Mouse (Mus musculus) CH12.LX (cell line): ENCODE data around the gene Osbpl11. TPM values are rescaled to one million over a fixed set of nuclear protein-coding genes. Genes with fewer than 3 reads are reported as not detected.
A peak's percentile ranks its signal among the peaks of the same experiment; 100 is the strongest.
"Not testable (repeated sequence)": the region's sequence is repeated elsewhere in the genome, so short reads cannot be mapped to it uniquely, and the experiment has no call there.

Experiments
- DNase-seq: peaks from one replicate; pipeline ENCODE4 v3.0.0-alpha.2; 2013; ENCODE audit errors: extremely low read depth
- H3K27ac ChIP-seq: 2 replicates; pipeline ENCODE4 v1.5.1; 2012; ENCODE audit warnings: low read depth, mild to moderate bottlenecking, control low read depth, moderate library complexity; ENCODE audit not compliant: insufficient read depth
- H3K27me3 ChIP-seq: replicated peaks from 2 replicates; pipeline ENCODE3; 2012; ENCODE audit warnings: inconsistent platforms
- H3K36me3 ChIP-seq, 2 experiments: replicated peaks in 1 of 2; 2 replicates each; pipeline versions ENCODE3 to v1.6.1; 2012; ENCODE audit warnings: inconsistent platforms in 1 of 2, low read length in 1 of 2, mild to moderate bottlenecking in 1 of 2, mixed read lengths in 1 of 2, moderate library complexity in 1 of 2; ENCODE audit not compliant: control insufficient read depth in 1 of 2, insufficient read depth in 1 of 2
- H3K4me1 ChIP-seq, 2 experiments: 2 replicates each; pipeline ENCODE4 v1.6.1; 2012; ENCODE audit warnings: inconsistent platforms in 1 of 2, moderate library complexity in 1 of 2; ENCODE audit not compliant: insufficient read depth in 2 of 2, control insufficient read depth in 1 of 2
- H3K4me2 ChIP-seq: 2 replicates; pipeline ENCODE4 v1.6.1; 2012; ENCODE audit warnings: low read depth, mild to moderate bottlenecking, control low read depth; ENCODE audit not compliant: poor library complexity, insufficient read depth, severe bottlenecking
- H3K4me3 ChIP-seq, 3 experiments: fragments of 150-350 bp in 1 of 3; sonication (generic) in 1 of 3; replicated peaks in 1 of 3; 2 replicates each; pipeline versions ENCODE3 to v1.5.1; 2011 to 2012; ENCODE audit warnings: low read depth in 2 of 3, low read length in 2 of 3, mild to moderate bottlenecking in 2 of 3, moderate library complexity in 2 of 3, control low read depth in 1 of 3, improper control_type of control experiment in 1 of 3, inconsistent platforms in 1 of 3, mixed read lengths in 1 of 3; ENCODE audit not compliant: poor library complexity in 1 of 3
- H3K79me2 ChIP-seq: replicated peaks from 2 replicates; pipeline ENCODE4 v1.6.1; 2012; ENCODE audit warnings: mild to moderate bottlenecking, moderate library complexity; ENCODE audit not compliant: control insufficient read depth, poor library complexity, insufficient read depth, severe bottlenecking; ENCODE audit errors: extremely low read depth
- H3K9ac ChIP-seq: 2 replicates; pipeline ENCODE4 v1.6.1; 2012; ENCODE audit warnings: low read depth, mild to moderate bottlenecking, control low read depth, moderate library complexity; ENCODE audit not compliant: insufficient read depth
- H3K9me3 ChIP-seq: replicated peaks from 2 replicates; pipeline ENCODE3; 2012; ENCODE audit warnings: low read length, inconsistent platforms, mixed read lengths
- E2F4 ChIP-seq: IDR thresholded peaks from 2 replicates; pipeline ENCODE4 v1.6.1; 2011; ENCODE audit warnings: low read depth, low read length, improper control_type of control experiment; ENCODE audit not compliant: insufficient replicate concordance
- ELF1 ChIP-seq: IDR thresholded peaks from 2 replicates; pipeline ENCODE4 v1.6.1; 2014; ENCODE audit warnings: low read depth, mild to moderate bottlenecking, inconsistent platforms, low read length, improper control_type of control experiment
- EP300 ChIP-seq: IDR thresholded peaks from 2 replicates; pipeline ENCODE4 v1.6.1; 2011; ENCODE audit warnings: low read length, improper control_type of control experiment
- ETS1 ChIP-seq: conservative IDR thresholded peaks from 2 replicates; pipeline ENCODE4 v1.6.1; 2012; ENCODE audit warnings: low read depth, mild to moderate bottlenecking, inconsistent platforms, low read length, improper control_type of control experiment, moderate library complexity
- HCFC1 ChIP-seq: IDR thresholded peaks from 2 replicates; pipeline ENCODE4 v1.6.1; 2012; ENCODE audit warnings: low read depth, mild to moderate bottlenecking, inconsistent platforms, low read length, improper control_type of control experiment
- MAFK ChIP-seq: IDR thresholded peaks from 2 replicates; pipeline ENCODE4 v1.6.1; 2011; ENCODE audit warnings: low read length, improper control_type of control experiment; ENCODE audit not compliant: insufficient replicate concordance
- MAX ChIP-seq: IDR thresholded peaks from 2 replicates; pipeline ENCODE4 v1.6.1; 2011; ENCODE audit warnings: low read length, improper control_type of control experiment
- MEF2A ChIP-seq: IDR thresholded peaks from 2 replicates; pipeline ENCODE4 v1.6.1; 2014; ENCODE audit warnings: low read depth, mild to moderate bottlenecking, inconsistent platforms, low read length, improper control_type of control experiment, borderline replicate concordance
- NRF1 ChIP-seq: IDR thresholded peaks from 2 replicates; pipeline ENCODE4 v1.6.1; 2014; ENCODE audit warnings: low read depth, mild to moderate bottlenecking, inconsistent platforms, low read length, improper control_type of control experiment, moderate library complexity
- RAD21 ChIP-seq: IDR thresholded peaks from 2 replicates; pipeline ENCODE4 v1.6.1; 2011; ENCODE audit warnings: low read depth, mild to moderate bottlenecking, low read length, improper control_type of control experiment, moderate library complexity
- USF1 ChIP-seq: IDR thresholded peaks from 2 replicates; pipeline ENCODE4 v1.6.1; 2014; ENCODE audit warnings: low read depth, mild to moderate bottlenecking, inconsistent platforms, low read length, improper control_type of control experiment
- ZNF384 ChIP-seq: IDR thresholded peaks from 2 replicates; pipeline ENCODE4 v1.6.1; 2012; ENCODE audit warnings: low read depth, low read length, improper control_type of control experiment, inconsistent platforms
- dilution Hi-C: fragments of 300-500 bp; cut with MboI; formaldehyde crosslinking; loops from 2 replicates; pipeline ENCODE4 v1.14.3; 2020; ENCODE audit warnings: low sequenced_read_pairs; ENCODE audit not compliant: extremely low pct_unique_long_range_greater_than_20kb, extremely low pct_ligation_motif_present
- in situ Hi-C: fragments of 300-500 bp; cut with MboI; formaldehyde crosslinking; loops from 3 replicates; pipeline ENCODE4 v1.14.3; 2019; ENCODE audit warnings: low sequenced_read_pairs, low pct_ligation_motif_present, low pct_unique_long_range_greater_than_20kb, mixed read lengths
- polyA plus RNA-seq: library from polyadenylated mRNA; unstranded; fragments of >175 nt; gene quantifications from 2 replicates; pipeline ENCODE4 v1.2.1, GENCODE M21; 2012; ENCODE audit warnings: low read depth; ENCODE audit not compliant: insufficient read length
- total RNA-seq, 2 experiments: library from RNA; depleted of rRNA; stranded (reverse); fragments of 300-350 nt in 1 of 2; fragments of >200 nt in 1 of 2; gene quantifications; 2 replicates each; pipeline ENCODE4 v1.2.3; 2012 to 2014

The Osbpl11 gene
- total and polyA plus RNA-seq, 3 experiments, result 10.8 to 12.9 (median 11.4) TPM

- Histone ChIP-seq H3K79me2 (no peaks in the 10 kb centered on the region), H3K4me2 (no peak overlapping the region), H3K9me3 (peaks cover 9% of the 10 kb centered on the region), H3K9ac (no peak overlapping the region), H3K4me1 (peaks cover 1 to 18% of the 10 kb centered on the region in 2 experiments), H3K4me3 (no peak overlapping the region), H3K36me3 (no peaks in the 10 kb centered on the region), H3K27me3 (no peaks in the 10 kb centered on the region), H3K27ac (no peak overlapping the region)
- no peak for DNase-seq
- no peak for TF ChIP-seq MAX
- TF ChIP-seq MEF2A, result no peak
- in situ Hi-C loops (no loop called here), dilution Hi-C loops (no loop called here)
These were observed 11.7 kb upstream of the Osbpl11 start for GRCm38 (mm10) chr16:33173151-33173550.

DNA sequence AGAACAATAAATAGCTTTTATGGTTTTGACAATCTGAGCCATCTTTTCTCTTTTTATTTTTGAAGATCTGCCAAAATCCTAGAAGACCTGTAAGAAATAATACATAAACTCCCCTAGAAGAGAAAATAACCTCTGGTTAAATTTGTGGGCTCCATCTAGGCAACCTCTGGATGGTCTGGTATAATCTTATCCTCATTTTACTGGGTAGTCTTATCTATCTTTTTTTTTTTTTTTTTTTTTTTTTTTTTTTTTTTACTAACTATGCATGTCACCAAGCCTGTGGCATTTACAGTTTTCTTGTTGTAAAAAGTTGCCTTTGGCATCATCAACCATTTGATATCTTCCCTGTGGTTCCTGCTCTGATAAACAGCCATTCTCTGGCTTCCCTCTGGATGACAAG lies 10.2 kb upstream of the Osbpl11 start:
- Histone ChIP-seq H3K4me3 (no peak overlapping the region), H3K27ac (no peak overlapping the region), H3K4me1 (peaks cover 3 to 27% of the 10 kb centered on the region in 2 experiments), H3K9ac (no peak overlapping the region), H3K79me2 (no peaks in the 10 kb centered on the region), H3K36me3 (no peaks in the 10 kb centered on the region), H3K4me2 (no peak overlapping the region)
- dilution Hi-C loops, result no loop called here
- no peak for DNase-seq
- in situ Hi-C loops, result loop anchor here (25.0 kb wide), 1 partner anchor 788 kb away; the partner anchor contains the start of gene Umps
- TF ChIP-seq E2F4 (no peak), NRF1 (no peak), ZNF384 (peak; percentile 57; the same call in 1 of the 2 replicates)
- TF ChIP-seq, all 38 proteins: peak for 1
- H3K27me3 ChIP-seq, result no peaks in the 10 kb centered on the region
- peaks cover 9% of the 10 kb centered on the region for H3K9me3 ChIP-seq

- H3K27me3 ChIP-seq, H3K9me3 ChIP-seq, H3K79me2 ChIP-seq, DNase-seq, dilution Hi-C loops, H3K27ac ChIP-seq, H3K4me3 ChIP-seq, H3K9ac ChIP-seq, H3K36me3 ChIP-seq, H3K4me2 ChIP-seq: not testable (repeated sequence)
- H3K4me1 ChIP-seq, result peaks cover 3 to 20% of the 10 kb centered on the region in 2 experiments
- in situ Hi-C loops, result loop anchor here (25.0 kb wide), 1 partner anchor 785 kb away; the partner anchor contains the start of gene Umps
These were observed 8.0 kb upstream of the Osbpl11 start for GRCm38 (mm10) chr16:33176831-33177230.

GRCm38 (mm10) chr16:33177722-33178121 lies 7.1 kb upstream of the Osbpl11 start:
- dilution Hi-C loops, result no loop called here
- TF ChIP-seq RAD21, result no peak
- no peak for TF ChIP-seq ELF1
- no peak for TF ChIP-seq USF1
- TF ChIP-seq MAFK, result peak; percentile 83
- TF ChIP-seq ETS1, result no peak
- TF ChIP-seq HCFC1, result no peak
- TF ChIP-seq EP300, result no peak
- no peak for TF ChIP-seq MEF2A
- DNase-seq, result no peak
- no peaks in the 10 kb centered on the region for H3K27me3 ChIP-seq
- no peaks in the 10 kb centered on the region for H3K79me2 ChIP-seq
- no peaks in the 10 kb centered on the region for H3K36me3 ChIP-seq
- no peak overlapping the region for H3K4me3 ChIP-seq
- H3K27ac ChIP-seq, result no peak overlapping the region
- no peak overlapping the region for H3K9ac ChIP-seq
- H3K9me3 ChIP-seq, result peaks cover 9% of the 10 kb centered on the region
- in situ Hi-C loops, result loop anchor here (25.0 kb wide), 1 partner anchor 785 kb away; the partner anchor contains the start of gene Umps
- 0 out of 2 replicates have a peak overlapping the region, but pooled peaks have one; percentile 14 for H3K4me2 ChIP-seq
- H3K4me1 ChIP-seq, result peaks cover 3 to 20% of the 10 kb centered on the region in 2 experiments
